Mouse (Mus musculus) NIH3T3 (cell line): Measurements from ENCODE around the gene Wdr27.
A peak's percentile ranks its signal among the peaks of the same experiment; 100 is the strongest.

Source experiments
- DNase-seq: peaks from one replicate; pipeline ENCODE4 v3.0.0-alpha.2; 2012; ENCODE audit warnings: low read depth

The Wdr27 gene

DNA sequence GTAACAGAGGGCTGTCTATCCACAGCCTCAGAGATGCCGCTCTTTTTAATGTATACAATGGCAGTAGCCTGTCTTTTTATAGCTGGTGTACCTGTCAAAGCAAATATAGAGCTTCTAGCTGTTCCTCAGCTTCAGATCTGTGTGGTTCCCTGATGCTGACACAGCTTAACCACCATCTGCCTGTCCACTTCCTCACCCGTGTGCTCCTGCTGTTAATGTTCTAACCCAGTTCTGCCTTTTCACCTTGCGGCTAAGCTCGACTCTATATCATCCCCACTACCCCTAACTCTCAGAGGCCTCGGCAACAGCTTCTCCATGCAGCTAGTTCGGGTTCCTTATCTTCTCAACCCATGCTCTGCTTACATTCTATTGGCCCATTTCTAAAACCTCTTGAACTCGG lies 12.3 kb downstream of the Wdr27 start:
- DNase-seq, result no peak

DNA sequence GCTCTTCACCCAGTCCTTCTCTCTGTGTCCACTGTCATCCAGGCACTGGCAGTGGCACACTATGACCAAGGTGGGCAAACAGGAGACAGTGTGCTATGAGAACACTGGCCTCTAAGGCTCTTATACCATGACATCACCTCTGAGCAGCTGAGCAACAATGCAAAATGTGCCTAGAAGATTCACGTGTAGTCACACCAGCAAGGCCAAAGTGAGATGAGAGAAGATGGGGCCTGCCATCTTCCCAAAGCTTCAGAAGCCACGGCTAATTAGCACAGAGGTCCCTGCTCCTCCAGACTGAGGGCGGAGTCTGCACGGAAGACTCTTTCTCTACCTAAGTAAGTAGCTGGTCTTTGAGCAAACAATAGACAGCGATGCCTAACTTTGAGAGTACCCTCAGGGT lies 14.3 kb downstream of the Wdr27 start:
- DNase-seq, result no peak

GRCm38 (mm10) chr17:14927644-14928218 lies 15.2 kb downstream of the Wdr27 start:
- DNase-seq, result no peak

DNA sequence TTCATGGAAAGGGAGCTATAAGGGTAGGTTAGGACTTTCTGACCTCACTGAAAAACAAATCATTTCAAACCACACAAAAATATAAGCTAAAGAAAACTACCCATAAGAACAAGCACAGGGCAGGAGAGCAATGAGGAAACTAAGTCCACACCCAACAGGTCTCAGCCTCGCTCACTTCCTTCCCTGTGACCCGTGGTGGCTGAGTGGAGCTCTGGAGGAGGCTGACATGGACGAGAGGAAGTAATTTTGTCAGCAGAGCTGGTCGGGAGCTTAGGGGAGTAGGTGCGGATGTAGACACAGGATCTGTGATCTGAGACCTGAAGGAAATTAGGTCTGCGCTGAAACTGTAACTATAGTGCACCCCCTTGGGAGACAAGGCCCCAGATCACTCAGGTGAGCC lies 21.4 kb downstream of the Wdr27 start:
- DNase-seq, result no peak

- DNase-seq, result no peak
Measured at GRCm38 (mm10) chr17:14917866-14918265, 25.1 kb downstream of the Wdr27 start.

- no peak for DNase-seq
Measured at GRCm38 (mm10) chr17:14914401-14914800, 28.6 kb downstream of the Wdr27 start.

- DNase-seq, result no peak
Measured at GRCm38 (mm10) chr17:14912981-14913380, 30.0 kb downstream of the Wdr27 start.

- DNase-seq, result peak; percentile 41
Measured at GRCm38 (mm10) chr17:14912420-14912819, 30.5 kb downstream of the Wdr27 start.

DNA sequence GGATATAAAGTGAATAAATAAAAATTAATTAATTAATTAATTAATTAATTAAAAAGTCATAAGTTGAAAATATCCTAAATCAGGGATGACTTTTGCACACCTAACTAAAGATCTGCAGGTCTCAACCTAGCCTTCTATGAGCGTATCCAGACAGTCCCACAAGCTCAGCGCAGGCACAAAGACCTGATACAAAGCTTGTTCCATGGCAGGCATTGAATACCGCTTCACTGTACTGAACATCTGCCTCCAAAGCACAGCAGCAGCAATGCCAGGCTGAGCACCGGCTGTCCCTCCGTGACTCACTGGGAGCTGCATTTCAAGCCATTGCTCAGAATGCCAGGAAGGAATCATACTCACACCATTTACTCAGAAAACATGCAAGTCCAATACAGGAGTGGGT lies 32.2 kb downstream of the Wdr27 start:
- DNase-seq, result peak; percentile 32

DNA sequence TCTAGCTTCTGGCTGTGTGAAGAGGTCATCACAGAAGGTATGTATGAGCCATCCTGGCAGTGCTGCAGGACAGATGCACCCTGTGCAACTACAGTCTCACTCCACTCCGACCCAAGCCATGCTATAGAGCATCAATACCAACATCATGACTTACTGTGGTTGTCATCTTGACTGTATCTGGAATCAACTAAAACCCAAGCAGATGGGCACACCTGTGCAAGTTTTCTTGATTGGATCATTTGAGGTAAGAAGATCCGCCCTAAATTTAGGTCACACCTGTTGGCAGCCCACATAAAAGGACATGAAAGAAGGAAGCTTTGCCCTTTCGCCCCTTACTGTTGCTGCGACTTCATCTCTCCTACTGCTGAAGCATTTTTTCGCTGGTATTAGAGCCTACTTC lies 33.6 kb downstream of the Wdr27 start:
- no peak for DNase-seq

DNA sequence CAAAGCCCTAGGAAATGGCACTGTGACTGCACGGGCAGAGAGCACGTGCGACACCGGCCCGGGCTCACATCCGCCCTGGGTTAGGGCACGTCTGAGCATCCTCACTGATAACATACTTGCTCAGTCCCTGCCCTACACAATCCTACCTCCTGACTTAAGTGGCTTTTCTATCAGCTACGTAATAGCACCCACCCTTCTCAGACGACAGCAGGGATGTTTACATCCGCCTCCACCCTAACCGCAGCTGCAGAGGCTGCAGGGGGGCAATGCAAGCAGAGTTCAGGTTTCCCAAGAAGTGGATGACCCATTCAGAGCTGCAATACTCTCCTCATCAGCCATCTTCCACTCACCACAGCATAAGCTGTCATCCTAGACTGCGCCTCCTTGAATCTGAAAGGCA lies 35.8 kb downstream of the Wdr27 start:
- no peak for DNase-seq

GRCm38 (mm10) chr17:14906611-14907010 lies 36.3 kb downstream of the Wdr27 start:
- peak; percentile 75 for DNase-seq

GRCm38 (mm10) chr17:14904637-14905265 lies 38.2 kb downstream of the Wdr27 start:
- DNase-seq, result peak; percentile 94

GRCm38 (mm10) chr17:14904206-14904605 lies 38.8 kb downstream of the Wdr27 start:
- DNase-seq, result no peak

- DNase-seq, result no peak
Measured at GRCm38 (mm10) chr17:14903212-14903611, 39.7 kb downstream of the Wdr27 start.

DNA sequence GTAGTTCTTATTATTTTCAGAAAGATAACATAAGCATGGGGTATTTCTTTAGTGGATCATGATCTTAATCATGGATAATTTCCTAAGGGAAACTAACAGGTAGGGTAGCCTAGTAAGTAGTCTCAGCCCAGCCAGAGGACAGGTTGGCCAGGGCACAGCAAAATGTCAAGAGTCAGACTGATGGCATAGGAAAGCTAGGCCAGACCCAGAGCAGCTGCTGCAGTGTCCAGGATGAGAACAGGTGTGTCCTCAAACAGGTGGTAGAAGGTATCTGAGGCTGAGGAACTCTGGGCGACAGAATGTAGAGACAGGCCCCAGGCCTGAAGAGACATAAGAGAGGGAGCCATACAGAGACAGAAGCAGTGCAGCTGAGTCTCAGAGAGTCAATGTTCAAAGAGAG lies 44.0 kb downstream of the Wdr27 start:
- no peak for DNase-seq

GRCm38 (mm10) chr17:14895058-14895457 lies 47.9 kb downstream of the Wdr27 start:
- peak; percentile 53 for DNase-seq

GRCm38 (mm10) chr17:14886933-14887332 lies 56.0 kb downstream of the Wdr27 start:
- no peak for DNase-seq

DNA sequence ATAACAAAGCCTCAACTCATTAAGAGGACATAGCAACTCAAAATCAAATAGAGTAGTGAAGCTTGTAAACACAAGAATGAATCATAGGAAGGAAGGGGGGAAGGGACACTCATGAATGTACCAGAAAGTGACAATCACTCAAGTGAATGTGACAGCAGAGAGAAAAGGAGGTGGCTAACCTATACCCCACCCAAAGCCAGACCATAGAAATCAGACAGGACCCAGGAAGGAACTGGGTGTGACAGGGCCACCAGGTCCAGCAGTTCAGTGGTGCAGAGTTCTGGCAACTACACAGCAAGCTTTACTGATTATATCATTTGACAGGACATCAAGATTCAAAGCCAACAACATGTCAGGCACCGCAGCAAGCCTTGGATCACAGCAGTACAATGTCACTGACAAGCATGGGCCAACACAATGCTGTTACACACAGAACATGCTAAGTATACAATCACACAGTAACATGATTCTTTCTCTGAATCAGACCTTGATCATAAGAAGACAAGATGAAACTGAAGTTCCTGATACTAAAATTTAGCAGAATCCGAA lies 68.2 kb downstream of the Wdr27 start:
- no peak for DNase-seq

- peak; percentile 29 for DNase-seq
Measured at GRCm38 (mm10) chr17:14860220-14860619, 82.7 kb downstream of the Wdr27 start.

GRCm38 (mm10) chr17:14847709-14848108 lies 95.2 kb downstream of the Wdr27 start:
- DNase-seq, result no peak

- DNase-seq, result peak; percentile 15
Measured at GRCm38 (mm10) chr17:14846880-14847279, 96.1 kb downstream of the Wdr27 start.

GRCm38 (mm10) chr17:14826715-14827295 lies 116.2 kb downstream of the Wdr27 start:
- peak; percentile 81 for DNase-seq
